31 mouse cellular contexts compared by ENCODE assay signal in genomic region chr8:13642659-13643181, GRCm38 (mm10). TPM values are rescaled to one million over a fixed set of nuclear protein-coding genes. Genes with fewer than 3 reads are reported as not detected.
DNase-seq lines count a peak whose midpoint lies in the region; ATAC-seq and TF ChIP-seq lines count a peak whose summit lies in the region.
"Had no signal": no experiment of that assay in that cellular context is flagged by ENCODE, and none has a peak within 500 bp of the region (broad histone marks: within the 10 kb centered on the region; RNA-seq: fewer than 3 reads in every experiment).

No protein-coding gene starts in this region.

- peak overlapping the region; percentile 16 for H3K4me3 ChIP-seq in megakaryocyte, embryonic 14.5 days (replicated peaks)
- H3K4me3 ChIP-seq in embryonic fibroblast, embryonic 13.5 days (ENCODE audit: insufficient read depth, low read length): no peak overlapping the region
- no peak overlapping the region for H3K4me3 ChIP-seq in stomach, embryonic 16.5 days (replicated peaks; ENCODE audit: low read length)
- no peak overlapping the region for H3K4me3 ChIP-seq in intestine, embryonic 15.5 days (replicated peaks)
- H3K4me3 ChIP-seq: embryonic facial prominence, embryonic 10.5 days; embryonic facial prominence, embryonic 15.5 days; forebrain, embryonic 10.5 days; heart, embryonic 10.5 days; heart, embryonic 15.5 days; kidney, embryonic 15.5 days; midbrain, embryonic 12.5 days; stomach, embryonic 15.5 days had no signal

- no peak overlapping the region for H3K4me2 ChIP-seq in stomach, embryonic 16.5 days (ENCODE audit: low read depth, low read length)
- H3K4me2 ChIP-seq in intestine, embryonic 15.5 days (replicated peaks): no peak overlapping the region
- H3K4me2 ChIP-seq: embryonic facial prominence, embryonic 15.5 days; heart, embryonic 15.5 days; hindbrain, embryonic 14.5 days; kidney, embryonic 15.5 days; lung, embryonic 14.5 days; midbrain, embryonic 12.5 days; stomach, embryonic 15.5 days had no signal

- intact Hi-C loops in heart, postnatal 25 days (cut with DNase I): no loop called here

- TF ChIP-seq CTCF in embryonic fibroblast, embryonic 13.5 days (IDR thresholded peaks at IDR 0.05; ENCODE audit: borderline replicate concordance, insufficient read depth, low read length): no peak

- H3K36me3 ChIP-seq in megakaryocyte, embryonic 14.5 days (replicated peaks; ENCODE audit: low read length): peaks cover 91% of the 10 kb centered on the region
- H3K36me3 ChIP-seq in stomach, embryonic 16.5 days (ENCODE audit: control insufficient read depth, insufficient read depth, low read length): no peaks in the 10 kb centered on the region
- H3K36me3 ChIP-seq in intestine, embryonic 15.5 days: no peaks in the 10 kb centered on the region
- H3K36me3 ChIP-seq: embryonic facial prominence, embryonic 10.5 days; embryonic facial prominence, embryonic 15.5 days; forebrain, embryonic 10.5 days; heart, embryonic 10.5 days; heart, embryonic 15.5 days; kidney, embryonic 15.5 days; midbrain, embryonic 12.5 days; stomach, embryonic 15.5 days had no signal

- H3K4me1 ChIP-seq in megakaryocyte, embryonic 14.5 days: peaks cover 90% of the 10 kb centered on the region
- H3K4me1 ChIP-seq in embryonic fibroblast, embryonic 13.5 days (ENCODE audit: control insufficient read depth, insufficient read depth, low read length): peaks cover 25% of the 10 kb centered on the region
- H3K4me1 ChIP-seq in stomach, embryonic 16.5 days (ENCODE audit: control insufficient read depth, insufficient read depth, low read length): peaks cover 40% of the 10 kb centered on the region
- H3K4me1 ChIP-seq in intestine, embryonic 15.5 days (replicated peaks): peaks cover 16% of the 10 kb centered on the region

- DNase-seq in heart, adult 11 months: peak; percentile 90
- no peak for DNase-seq in heart, postnatal 25 days (ENCODE audit: low spot score)
- DNase-seq in right cerebral cortex, postnatal 4 days: no peak
- DNase-seq: cerebellum, adult 8-10 months; cerebellum, postnatal 25 days; gastrocnemius, postnatal 10 days; heart, postnatal 36 days; kidney, adult 18-20 months; kidney, postnatal 25 days; lung, embryonic 14.5 days; lung, postnatal 14 days; right cerebral cortex, postnatal 14 days; thymus, adult 18-20 months; thymus, postnatal 25 days had no signal

- no peak for TF ChIP-seq POLR2A in embryonic fibroblast, embryonic 13.5 days (IDR thresholded peaks at IDR 0.05; ENCODE audit: low read depth, low read length)

- H3K27ac ChIP-seq in embryonic fibroblast, embryonic 13.5 days (ENCODE audit: insufficient read depth, low read length): 0 out of 2 replicates have a peak overlapping the region, but pooled peaks have one; percentile 38
- peak overlapping the region; percentile 29; the same call in 1 of the 2 replicates for H3K27ac ChIP-seq in stomach, embryonic 16.5 days (ENCODE audit: low read length)
- no peak overlapping the region for H3K27ac ChIP-seq in intestine, embryonic 15.5 days
- H3K27ac ChIP-seq: embryonic facial prominence, embryonic 10.5 days; forebrain, embryonic 10.5 days; heart, embryonic 15.5 days; kidney, embryonic 15.5 days; liver, embryonic 14.5 days; midbrain, embryonic 12.5 days; stomach, embryonic 15.5 days had no signal

- H3K9me3 ChIP-seq in megakaryocyte, embryonic 14.5 days: no peaks in the 10 kb centered on the region
- no peaks in the 10 kb centered on the region for H3K9me3 ChIP-seq in stomach, embryonic 16.5 days (replicated peaks; ENCODE audit: control insufficient read depth, low read length)
- no peaks in the 10 kb centered on the region for H3K9me3 ChIP-seq in intestine, embryonic 15.5 days
- H3K9me3 ChIP-seq: embryonic facial prominence, embryonic 10.5 days; embryonic facial prominence, embryonic 15.5 days; forebrain, embryonic 10.5 days; heart, embryonic 10.5 days; heart, embryonic 15.5 days; kidney, embryonic 15.5 days; midbrain, embryonic 12.5 days; stomach, embryonic 15.5 days had no signal

- H3K27me3 ChIP-seq in megakaryocyte, embryonic 14.5 days (replicated peaks): no peaks in the 10 kb centered on the region
- H3K27me3 ChIP-seq in stomach, embryonic 16.5 days (ENCODE audit: control insufficient read depth, insufficient read depth, low read length): no peaks in the 10 kb centered on the region
- H3K27me3 ChIP-seq in intestine, embryonic 15.5 days (replicated peaks): no peaks in the 10 kb centered on the region
- H3K27me3 ChIP-seq: embryonic facial prominence, embryonic 15.5 days; heart, embryonic 15.5 days; kidney, embryonic 15.5 days; midbrain, embryonic 12.5 days; stomach, embryonic 15.5 days had no signal

- no peak for ATAC-seq in megakaryocyte, adult 5-6 weeks (ENCODE audit: poor library complexity, severe bottlenecking)
- no peak for ATAC-seq in stomach, embryonic 16.5 days (ENCODE audit: insufficient read depth, low FRiP score)
- no peak for ATAC-seq in intestine, embryonic 15.5 days
- ATAC-seq: forebrain, embryonic 16.5 days; inflammation-experienced regulatory T-cells, adult 6 months had no signal

- no peak overlapping the region for H3K9ac ChIP-seq in stomach, embryonic 16.5 days (ENCODE audit: low read length)
- H3K9ac ChIP-seq in intestine, embryonic 15.5 days: no peak overlapping the region
- H3K9ac ChIP-seq: embryonic facial prominence, embryonic 15.5 days; heart, embryonic 15.5 days; hindbrain, embryonic 14.5 days; kidney, embryonic 15.5 days; liver, embryonic 14.5 days; lung, embryonic 14.5 days; midbrain, embryonic 12.5 days; stomach, embryonic 15.5 days had no signal

- 75% methylated on average over 10 of the region's 10 CpGs for WGBS in stomach, embryonic 16.5 days
- 72% methylated on average over 10 of the region's 10 CpGs for WGBS in intestine, embryonic 15.5 days

RNA-seq across cellular contexts. Expression of gene Rasa3, which starts 34.7 kb away (rescaled TPM):
- total RNA-seq in heart, postnatal 25 days (2021): 10 to 100 TPM; 14.8 to 19.8 TPM
- 86.3 and 103 TPM in 2 replicates for polyA plus RNA-seq in megakaryocyte, embryonic 14.5 days (2012; ENCODE audit: insufficient read depth, low replicate concordance)
- 72.8 and 75.0 TPM in 2 replicates for total RNA-seq in megakaryocyte, adult 5-6 weeks (2015)
- total RNA-seq in megakaryocyte, adult 5-6 weeks (2017): 159 and 164 TPM in 2 replicates
- 57.2 and 62.6 TPM in 2 replicates for polyA plus RNA-seq in embryonic fibroblast, embryonic 13.5 days (2011; ENCODE audit: insufficient read length, low read depth, missing spikeins)
- 30.9 and 35.5 TPM in 2 replicates for polyA plus RNA-seq in stomach, embryonic 16.5 days (2015; fragmentation: Nextera tagmentation; extraction: Ambion mirVana)
- 19.1 and 22.2 TPM in 2 replicates for polyA plus RNA-seq in intestine, embryonic 15.5 days (2015; fragmentation: Nextera tagmentation; extraction: Ambion mirVana)
